Mouse (Mus musculus): ENCODE data around the gene Gast. TPM values are rescaled to one million over a fixed set of nuclear protein-coding genes. Genes with fewer than 3 reads are reported as not detected.
"Not testable (repeated sequence)": the region's sequence is repeated elsewhere in the genome, so short reads cannot be mapped to it uniquely, and the experiment has no call there.

Gene Gast
- polyA plus RNA-seq, 1 experiment, result 0.60 TPM

DNA sequence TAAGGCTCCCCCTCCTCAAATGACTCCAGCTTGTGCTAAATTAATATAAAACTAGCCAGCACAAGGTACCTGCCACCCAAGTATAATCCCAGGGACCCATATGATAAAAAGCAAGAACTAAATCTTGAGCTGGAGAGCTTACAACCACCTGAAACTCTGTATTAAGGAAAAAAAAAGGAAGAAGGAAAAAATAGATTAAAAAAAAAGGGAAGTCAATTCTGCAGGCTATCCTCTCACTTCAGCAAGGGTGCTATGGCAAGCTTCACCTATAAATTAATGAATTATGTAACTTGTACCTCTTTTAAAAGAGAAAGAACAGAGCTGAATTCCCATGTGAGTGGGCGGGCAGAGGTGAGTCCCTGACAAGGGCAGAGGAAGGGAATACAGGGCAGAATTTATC, 22.6 kb upstream of the Gast start:
- no peak for DNase-seq (ENCODE audit: low read depth)
- TF ChIP-seq POLR2A (IDR thresholded peaks at IDR 0.05; ENCODE audit: borderline replicate concordance, extremely low read depth, insufficient read depth, insufficient read length, poor library complexity, severe bottlenecking) (no peak), CTCF (IDR thresholded peaks at IDR 0.05; ENCODE audit: borderline replicate concordance, extremely low read depth, insufficient read depth, insufficient read length) (no peak)

DNA sequence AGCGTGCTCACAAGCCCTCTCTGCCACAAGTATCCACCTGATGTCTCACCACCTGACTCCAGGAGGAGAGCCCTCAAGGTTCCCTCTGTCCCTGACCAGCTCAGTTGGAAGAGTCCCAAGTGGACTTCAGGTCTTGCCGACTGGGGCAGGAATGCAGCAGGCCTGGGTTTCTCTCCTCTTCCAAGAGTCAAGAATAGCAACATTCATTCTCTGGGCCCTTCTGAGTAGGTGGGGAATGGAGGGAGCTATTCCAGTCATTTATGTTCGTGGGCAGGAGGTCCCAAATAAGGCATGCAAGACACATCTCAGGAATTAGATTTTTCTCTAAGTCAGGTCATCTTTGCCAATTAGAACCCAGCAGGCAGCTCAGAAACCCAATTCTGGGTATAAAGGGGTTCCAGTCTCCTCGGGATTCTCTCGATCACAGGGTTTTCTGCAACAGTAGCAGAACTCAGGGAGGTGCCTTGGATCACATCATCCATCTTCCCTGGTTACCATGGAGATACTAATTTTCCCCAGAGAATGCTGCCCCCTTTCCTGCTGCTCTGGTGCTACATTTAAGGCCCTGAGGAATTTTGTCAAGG, 22.0 kb upstream of the Gast start:
- DNase-seq (ENCODE audit: low read depth), result no peak
- TF ChIP-seq POLR2A (IDR thresholded peaks at IDR 0.05; ENCODE audit: borderline replicate concordance, extremely low read depth, insufficient read depth, insufficient read length, poor library complexity, severe bottlenecking) (no peak), CTCF (IDR thresholded peaks at IDR 0.05; ENCODE audit: borderline replicate concordance, extremely low read depth, insufficient read depth, insufficient read length) (no peak)

GRCm38 (mm10) chr11:100313424-100313823, 20.8 kb upstream of the Gast start:
- DNase-seq (ENCODE audit: low read depth), result no peak
- TF ChIP-seq CTCF (IDR thresholded peaks at IDR 0.05; ENCODE audit: borderline replicate concordance, extremely low read depth, insufficient read depth, insufficient read length), result no peak
- TF ChIP-seq POLR2A (IDR thresholded peaks at IDR 0.05; ENCODE audit: borderline replicate concordance, extremely low read depth, insufficient read depth, insufficient read length, poor library complexity, severe bottlenecking), result no peak

DNA sequence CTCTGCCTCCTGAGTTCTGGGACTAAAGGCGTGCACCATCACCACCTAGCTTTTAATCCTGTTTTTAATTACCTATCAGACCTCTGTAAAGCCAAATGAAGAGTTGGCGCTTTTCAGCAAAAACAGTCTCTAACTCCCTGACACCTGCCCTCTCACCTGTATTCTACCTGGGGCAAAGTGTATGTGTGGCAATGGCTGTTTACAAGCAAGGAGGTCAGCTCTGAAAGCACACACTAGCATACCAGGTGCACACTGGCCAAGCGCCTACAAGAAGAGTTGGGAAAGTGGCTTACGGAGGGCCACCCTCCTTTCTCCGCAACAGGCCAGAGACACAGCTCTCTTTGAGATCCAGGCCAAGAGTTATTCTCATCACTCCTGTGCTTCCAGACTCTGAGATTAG, 18.8 kb upstream of the Gast start:
- TF ChIP-seq POLR2A (IDR thresholded peaks at IDR 0.05; ENCODE audit: borderline replicate concordance, extremely low read depth, insufficient read depth, insufficient read length, poor library complexity, severe bottlenecking) (no peak), CTCF (IDR thresholded peaks at IDR 0.05; ENCODE audit: borderline replicate concordance, extremely low read depth, insufficient read depth, insufficient read length) (no peak)
- no peak for DNase-seq (ENCODE audit: low read depth)

GRCm38 (mm10) chr11:100317826-100318380, 16.3 kb upstream of the Gast start:
- no peak for TF ChIP-seq CTCF (IDR thresholded peaks at IDR 0.05; ENCODE audit: borderline replicate concordance, extremely low read depth, insufficient read depth, insufficient read length)
- no peak for DNase-seq (ENCODE audit: low read depth)

DNA sequence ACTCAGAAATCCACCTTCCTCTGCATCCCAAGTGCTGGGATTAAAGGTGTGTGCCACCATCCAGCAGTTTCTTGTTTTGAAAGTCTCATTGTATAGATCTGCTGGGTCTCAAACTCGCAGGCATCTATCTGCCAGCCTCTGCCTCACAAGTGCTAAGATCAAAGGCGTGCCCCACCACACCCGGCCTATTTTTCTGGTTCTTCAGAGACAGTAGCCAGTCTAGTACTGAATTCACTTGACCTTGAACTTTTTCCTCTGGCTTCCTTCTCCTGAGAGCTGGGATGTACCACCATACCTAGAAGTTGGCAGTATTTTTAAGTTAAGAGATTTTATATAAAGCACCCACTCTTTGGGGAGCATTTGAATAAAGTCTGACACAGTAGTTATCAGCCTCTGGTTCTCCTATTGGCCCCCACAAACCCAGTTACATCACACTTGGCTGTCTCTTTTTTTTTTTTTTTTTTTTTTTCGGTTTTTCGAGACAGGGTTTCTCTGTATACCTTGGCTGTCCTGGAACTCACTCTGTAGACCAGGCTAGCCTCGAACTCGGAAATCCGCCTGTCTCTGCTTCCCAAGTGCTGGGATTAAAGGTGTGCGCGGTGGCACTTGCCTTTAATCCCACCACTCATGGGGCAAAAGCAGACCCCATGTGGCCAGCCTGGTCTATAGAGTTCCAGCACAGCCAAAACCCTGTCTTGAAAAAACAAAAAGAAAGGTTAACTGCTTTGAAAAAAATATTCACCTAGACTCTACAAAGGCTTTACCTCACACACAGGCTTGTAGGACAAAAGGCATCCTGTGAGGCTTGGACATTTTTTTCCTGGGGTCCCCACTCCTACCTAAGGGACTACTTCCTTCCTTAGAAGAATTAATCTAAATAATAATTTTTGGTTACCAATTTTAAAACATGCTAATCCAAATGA, 15.4 kb upstream of the Gast start:
- DNase-seq (ENCODE audit: low read depth), result no peak

DNA sequence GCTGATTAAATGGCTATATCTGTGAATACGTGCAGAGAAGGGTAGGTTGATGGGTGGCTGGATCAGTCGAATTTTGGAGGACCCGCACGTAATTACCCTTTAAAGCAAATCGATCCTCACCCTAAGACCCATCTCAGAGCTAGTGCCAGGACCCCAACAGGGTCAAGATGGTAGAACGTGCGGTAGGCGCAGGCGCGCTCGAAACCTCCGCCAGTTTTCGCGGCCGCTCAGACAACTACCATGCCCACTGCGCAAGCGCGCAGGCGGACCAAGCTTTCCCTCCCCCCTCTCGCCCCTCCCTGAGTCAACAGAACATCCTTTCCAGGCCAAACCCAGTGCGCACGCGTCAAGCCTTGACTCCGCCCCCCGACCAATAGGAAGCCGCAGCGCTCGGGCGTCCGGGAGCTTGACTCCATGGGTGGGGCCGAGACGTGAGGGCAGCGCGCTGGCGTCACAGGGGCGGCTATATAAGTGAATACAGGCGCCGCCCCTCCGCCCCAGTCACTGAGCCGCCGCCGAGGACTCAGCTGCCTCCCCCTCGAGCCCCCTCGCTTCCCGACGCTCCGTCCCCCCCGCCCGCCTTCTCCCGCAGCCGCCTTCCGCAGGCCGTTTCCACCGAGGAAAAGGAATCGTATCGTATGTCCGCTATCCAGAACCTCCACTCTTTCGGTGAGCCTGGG, 14.6 kb upstream of the Gast start, which contains the start of gene Eif1:
Gene Eif1, plus strand, starts transcription at position 394 of the 680 bp plus-strand sequence.
- no peak for TF ChIP-seq CTCF (IDR thresholded peaks at IDR 0.05; ENCODE audit: borderline replicate concordance, extremely low read depth, insufficient read depth, insufficient read length)
- TF ChIP-seq POLR2A (IDR thresholded peaks at IDR 0.05; ENCODE audit: borderline replicate concordance, extremely low read depth, insufficient read depth, insufficient read length, poor library complexity, severe bottlenecking), result peak; percentile 89
- peak; percentile 100 for DNase-seq (ENCODE audit: low read depth)

More for the DNA sequence above, 15.4 kb upstream of the Gast start:
- no peak for TF ChIP-seq POLR2A (IDR thresholded peaks at IDR 0.05; ENCODE audit: borderline replicate concordance, extremely low read depth, insufficient read depth, insufficient read length, poor library complexity, severe bottlenecking)

DNA sequence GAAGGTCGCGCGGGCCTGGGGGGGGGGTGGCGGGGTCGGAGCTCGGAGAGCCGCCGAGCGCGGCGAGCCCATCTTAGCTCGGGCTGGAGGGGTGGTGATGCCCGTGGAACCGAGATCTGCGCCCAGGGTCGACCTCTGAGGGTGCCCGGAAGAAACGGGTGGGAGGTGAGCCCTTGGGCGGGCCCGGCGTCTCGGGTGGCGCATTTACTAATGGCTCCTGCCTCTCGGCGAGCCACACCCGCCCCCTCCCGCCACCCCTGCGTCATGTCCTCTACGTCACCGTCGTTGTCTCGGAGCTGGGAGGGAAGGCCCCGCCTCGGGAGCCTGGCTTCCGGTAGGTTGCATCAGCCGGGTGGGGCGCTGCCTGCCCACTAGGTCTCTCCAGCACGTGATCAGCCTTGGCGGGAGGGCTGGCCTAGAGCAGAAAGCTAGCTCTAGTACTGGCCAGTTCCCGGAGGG, 14.0 kb upstream of the Gast start:
- peak; percentile 99 for DNase-seq (ENCODE audit: low read depth)
- TF ChIP-seq POLR2A (IDR thresholded peaks at IDR 0.05; ENCODE audit: borderline replicate concordance, extremely low read depth, insufficient read depth, insufficient read length, poor library complexity, severe bottlenecking) (peak; percentile 62; the same call in 1 of the 2 replicates), CTCF (IDR thresholded peaks at IDR 0.05; ENCODE audit: borderline replicate concordance, extremely low read depth, insufficient read depth, insufficient read length) (no peak; the same call in 1 of the 2 replicates)

GRCm38 (mm10) chr11:100320701-100321410, 13.4 kb upstream of the Gast start:
- not testable (repeated sequence) for DNase-seq (ENCODE audit: low read depth)

- not testable (repeated sequence) for DNase-seq (ENCODE audit: low read depth)
Observed at GRCm38 (mm10) chr11:100321479-100322305, 12.5 kb upstream of the Gast start.
